Mouse (Mus musculus) MEL (cell line): Measurements from ENCODE around the gene Syn3. TPM values are rescaled to one million over a fixed set of nuclear protein-coding genes. Genes with fewer than 3 reads are reported as not detected.

ENCODE experiments used
- DNase-seq: peaks from one replicate; pipeline ENCODE4 v3.0.0; 2011; ENCODE audit warnings: low read depth, low spot score
- H3K27ac ChIP-seq: 2 replicates; pipeline ENCODE4 v1.5.1; 2012; ENCODE audit warnings: low read depth, mild to moderate bottlenecking, control low read depth, low read length, moderate library complexity; ENCODE audit not compliant: control insufficient read depth
- H3K27me3 ChIP-seq, 2 experiments: fragments of 150-350 bp in 1 of 2; sonication (generic) in 1 of 2; 2 replicates each; pipeline ENCODE4 v1.6.1; 2012; ENCODE audit warnings: low read length in 2 of 2, mild to moderate bottlenecking in 2 of 2, improper control_type of control experiment in 1 of 2, moderate library complexity in 1 of 2; ENCODE audit not compliant: insufficient read depth in 2 of 2, control insufficient read depth in 1 of 2
- H3K36me3 ChIP-seq, 2 experiments: 2 replicates each; pipeline ENCODE4 v1.6.1; 2012 to 2014; ENCODE audit warnings: low read length in 2 of 2, improper control_type of control experiment in 1 of 2, inconsistent platforms in 1 of 2, mild to moderate bottlenecking in 1 of 2; ENCODE audit not compliant: insufficient read depth in 2 of 2, control insufficient read depth in 1 of 2
- H3K4me1 ChIP-seq, 2 experiments: fragments of 150-350 bp in 1 of 2; sonication (generic) in 1 of 2; 2 replicates each; pipeline ENCODE4 v1.6.1; 2012; ENCODE audit warnings: low read length in 2 of 2, improper control_type of control experiment in 1 of 2, mild to moderate bottlenecking in 1 of 2; ENCODE audit not compliant: insufficient read depth in 2 of 2, control insufficient read depth in 1 of 2
- H3K4me3 ChIP-seq, 2 experiments: fragments of 150-350 bp in 1 of 2; sonication (generic) in 1 of 2; 2 replicates each; pipeline ENCODE4 v1.5.1; 2012; ENCODE audit warnings: low read depth in 2 of 2, low read length in 2 of 2, mild to moderate bottlenecking in 2 of 2, moderate library complexity in 2 of 2, control low read depth in 1 of 2, improper control_type of control experiment in 1 of 2; ENCODE audit not compliant: control insufficient read depth in 1 of 2, insufficient read depth in 1 of 2
- H3K79me2 ChIP-seq: 2 replicates; pipeline ENCODE4 v1.6.1; 2012; ENCODE audit warnings: mild to moderate bottlenecking, low read length, moderate library complexity; ENCODE audit not compliant: control insufficient read depth, poor library complexity, insufficient read depth
- H3K9ac ChIP-seq: 2 replicates; pipeline ENCODE4 v1.6.1; 2012; ENCODE audit warnings: low read depth, mild to moderate bottlenecking, control low read depth, low read length, moderate library complexity; ENCODE audit not compliant: control insufficient read depth, poor library complexity, severe bottlenecking
- H3K9me3 ChIP-seq: fragments of 150-350 bp; sonication (generic); replicated peaks from 2 replicates; pipeline ENCODE4 v1.6.1; 2012; ENCODE audit warnings: mild to moderate bottlenecking, low read length, improper control_type of control experiment, moderate library complexity; ENCODE audit not compliant: insufficient read depth
- BHLHE40 ChIP-seq: IDR thresholded peaks from 2 replicates; pipeline ENCODE4 v1.6.1; 2012; ENCODE audit warnings: low read depth, mild to moderate bottlenecking, inconsistent platforms, low read length, improper control_type of control experiment, borderline replicate concordance
- CHD2 ChIP-seq: IDR thresholded peaks from 2 replicates; pipeline ENCODE4 v1.6.1; 2011; ENCODE audit warnings: low read length, improper control_type of control experiment
- CTCF ChIP-seq, 3 experiments: IDR thresholded peaks in 2 of 3; conservative IDR thresholded peaks in 1 of 3; 2 replicates each; pipeline ENCODE4 v1.5.1; 2011 to 2012; ENCODE audit warnings: low read length in 3 of 3, low read depth in 2 of 3, mild to moderate bottlenecking in 2 of 3, improper control_type of control experiment in 1 of 3, inconsistent platforms in 1 of 3, mixed read lengths in 1 of 3, moderate library complexity in 1 of 3; ENCODE audit not compliant: control insufficient read depth in 1 of 3, insufficient read depth in 1 of 3, poor library complexity in 1 of 3, severe bottlenecking in 1 of 3
- E2F4 ChIP-seq: IDR thresholded peaks from 2 replicates; pipeline ENCODE4 v1.6.1; 2011; ENCODE audit warnings: low read depth, low read length, improper control_type of control experiment, borderline replicate concordance
- ELF1 ChIP-seq: IDR thresholded peaks from 2 replicates; pipeline ENCODE4 v1.6.1; 2014; ENCODE audit warnings: low read depth, mild to moderate bottlenecking, inconsistent platforms, low read length, improper control_type of control experiment, moderate library complexity
- EP300 ChIP-seq, 2 experiments: IDR thresholded peaks; 2 replicates each; pipeline ENCODE4 v1.6.1; 2011; ENCODE audit warnings: improper control_type of control experiment in 2 of 2, low read length in 2 of 2, low read depth in 1 of 2, mild to moderate bottlenecking in 1 of 2
- ETS1 ChIP-seq: IDR thresholded peaks from 2 replicates; pipeline ENCODE4 v1.6.1; 2012; ENCODE audit warnings: low read depth, mild to moderate bottlenecking, inconsistent platforms, low read length, improper control_type of control experiment, moderate library complexity
- GATA1 ChIP-seq: IDR thresholded peaks from 2 replicates; pipeline ENCODE4 v1.6.1; 2011; ENCODE audit warnings: low read depth, low read length, improper control_type of control experiment
- JUND ChIP-seq: IDR thresholded peaks from 2 replicates; pipeline ENCODE4 v1.6.1; 2011; ENCODE audit warnings: low read depth, mild to moderate bottlenecking, improper control_type of control experiment, low read length
- KAT2A ChIP-seq: conservative IDR thresholded peaks from 2 replicates; pipeline ENCODE4 v1.6.1; 2012; ENCODE audit warnings: low read depth, low read length, improper control_type of control experiment, inconsistent platforms
- MAFK ChIP-seq: IDR thresholded peaks from 2 replicates; pipeline ENCODE4 v1.6.1; 2011; ENCODE audit warnings: low read depth, mild to moderate bottlenecking, low read length, improper control_type of control experiment, borderline replicate concordance
- MAZ ChIP-seq: IDR thresholded peaks from 2 replicates; pipeline ENCODE4 v1.6.1; 2012; ENCODE audit warnings: low read depth, mild to moderate bottlenecking, inconsistent platforms, low read length, improper control_type of control experiment
- MYB ChIP-seq: IDR thresholded peaks from 2 replicates; pipeline ENCODE4 v1.6.1; 2011; ENCODE audit warnings: mild to moderate bottlenecking, low read depth, low read length, improper control_type of control experiment
- MYC ChIP-seq: IDR thresholded peaks from 2 replicates; pipeline ENCODE4 v1.6.1; 2011; ENCODE audit warnings: low read depth, mild to moderate bottlenecking, low read length, improper control_type of control experiment, moderate library complexity
- NELFE ChIP-seq: IDR thresholded peaks from 2 replicates; pipeline ENCODE4 v1.6.1; 2011; ENCODE audit warnings: low read depth, low read length, improper control_type of control experiment
- NRF1 ChIP-seq: IDR thresholded peaks from 2 replicates; pipeline ENCODE4 v1.6.1; 2014; ENCODE audit warnings: low read depth, mild to moderate bottlenecking, inconsistent platforms, low read length, improper control_type of control experiment, moderate library complexity; ENCODE audit not compliant: poor library complexity, insufficient read depth, severe bottlenecking
- POLR2A ChIP-seq, 2 experiments: IDR thresholded peaks; 2 replicates each; pipeline ENCODE4 v1.6.1; 2011 to 2012; ENCODE audit warnings: low read length in 2 of 2, mild to moderate bottlenecking in 2 of 2, control low read depth in 1 of 2, improper control_type of control experiment in 1 of 2, low read depth in 1 of 2, moderate library complexity in 1 of 2; ENCODE audit not compliant: control insufficient read depth in 1 of 2, insufficient read depth in 1 of 2, poor library complexity in 1 of 2
- POLR2AphosphoS2 ChIP-seq: IDR thresholded peaks from 2 replicates; pipeline ENCODE4 v1.6.1; 2011; ENCODE audit warnings: low read length, improper control_type of control experiment
- POLR2AphosphoS5 ChIP-seq: IDR thresholded peaks from 2 replicates; pipeline ENCODE4 v1.6.1; 2012; ENCODE audit warnings: low read depth, borderline replicate concordance, mild to moderate bottlenecking, inconsistent platforms, low read length, moderate library complexity, mixed read lengths
- RAD21 ChIP-seq: IDR thresholded peaks from 2 replicates; pipeline ENCODE4 v1.6.1; 2011; ENCODE audit warnings: mild to moderate bottlenecking, low read depth, low read length, improper control_type of control experiment
- SIN3A ChIP-seq: IDR thresholded peaks from 2 replicates; pipeline ENCODE4 v1.6.1; 2012; ENCODE audit warnings: low read length, improper control_type of control experiment, inconsistent platforms
- TAL1 ChIP-seq: IDR thresholded peaks from 2 replicates; pipeline ENCODE4 v1.6.1; 2012; ENCODE audit warnings: mild to moderate bottlenecking, inconsistent platforms, low read length, moderate library complexity, mixed read lengths
- TBP ChIP-seq: IDR thresholded peaks from 2 replicates; pipeline ENCODE4 v1.8.0; 2011; ENCODE audit warnings: low read depth, low read length, improper control_type of control experiment
- TCF12 ChIP-seq: IDR thresholded peaks from 2 replicates; pipeline ENCODE4 v1.6.1; 2014; ENCODE audit warnings: low read depth, mild to moderate bottlenecking, inconsistent platforms, low read length, improper control_type of control experiment, moderate library complexity
- UBTF ChIP-seq: IDR thresholded peaks from 2 replicates; pipeline ENCODE4 v1.6.1; 2012; ENCODE audit warnings: low read depth, mild to moderate bottlenecking, inconsistent platforms, low read length, improper control_type of control experiment, moderate library complexity, borderline replicate concordance; ENCODE audit not compliant: insufficient read depth
- USF1 ChIP-seq: IDR thresholded peaks from 2 replicates; pipeline ENCODE4 v1.6.1; 2014; ENCODE audit warnings: low read depth, mild to moderate bottlenecking, inconsistent platforms, low read length, improper control_type of control experiment, moderate library complexity
- ZC3H11A ChIP-seq: IDR thresholded peaks from 2 replicates; pipeline ENCODE4 v1.6.1; 2012; ENCODE audit warnings: low read depth, mild to moderate bottlenecking, inconsistent platforms, low read length, improper control_type of control experiment
- ZMIZ1 ChIP-seq: IDR thresholded peaks from 2 replicates; pipeline ENCODE4 v1.6.1; 2012; ENCODE audit warnings: low read depth, mild to moderate bottlenecking, inconsistent platforms, low read length, improper control_type of control experiment, moderate library complexity
- ZNF384 ChIP-seq: IDR thresholded peaks from 2 replicates; pipeline ENCODE4 v1.6.1; 2012; ENCODE audit warnings: low read depth, mild to moderate bottlenecking, inconsistent platforms, low read length, improper control_type of control experiment
- polyA plus RNA-seq, 2 experiments: library from polyadenylated mRNA; stranded (reverse) in 1 of 2; unstranded in 1 of 2; fragments of >175 nt in 1 of 2; fragments of >200 nt in 1 of 2; gene quantifications; 2 replicates each; pipeline versions ENCODE4 v1.2.1 to v1.2.4; 2012; ENCODE audit warnings: low replicate concordance in 2 of 2, low read depth in 1 of 2; ENCODE audit not compliant: insufficient read length in 2 of 2, insufficient read depth in 1 of 2, missing spikeins in 1 of 2
- total RNA-seq: library from RNA; depleted of rRNA; stranded (reverse); fragments of 300-350 nt; gene quantifications from 2 replicates; pipeline ENCODE4 v1.2.3, GENCODE M21; 2012

The Syn3 gene
- total and polyA plus RNA-seq, 3 experiments, result 0.06 TPM; not detected in 2

DNA sequence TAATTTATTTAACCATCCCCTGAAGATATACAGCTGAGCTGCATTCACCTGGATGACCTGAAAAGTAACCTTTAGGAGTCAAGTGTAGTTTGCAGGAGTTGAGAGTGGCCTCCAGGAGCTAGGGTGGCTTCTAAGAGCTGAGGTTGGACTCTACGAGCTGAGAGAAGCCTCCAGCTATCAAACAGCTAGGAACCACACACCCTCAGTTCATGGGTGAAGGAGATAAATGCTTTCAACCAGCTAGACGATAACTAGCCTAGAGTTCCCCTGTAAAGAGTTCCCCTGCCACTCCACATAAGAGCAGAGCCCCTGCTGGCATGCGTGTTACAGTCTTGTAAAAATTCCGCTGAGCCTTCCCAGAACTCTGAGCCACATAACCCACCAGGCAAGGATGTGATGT lies 129.3 kb downstream of the Syn3 start:
- no peak for DNase-seq
- H3K36me3 ChIP-seq, result no peaks in the 10 kb centered on the region
- no peaks in the 10 kb centered on the region for H3K4me1 ChIP-seq
- H3K79me2 ChIP-seq, result no peaks in the 10 kb centered on the region
- TF ChIP-seq MAZ (no peak), NELFE (no peak), ETS1 (no peak), ZNF384 (no peak), MAFK (no peak), JUND (no peak), BHLHE40 (no peak), KAT2A (no peak), NRF1 (no peak), POLR2AphosphoS5 (no peak), ZC3H11A (no peak), RAD21 (no peak), USF1 (no peak), TBP (no peak), CTCF (IDR thresholded peaks at IDR 0.05 in 2 of 3, conservative IDR thresholded peaks at IDR 0.05 in 1 of 3; ENCODE audit: control insufficient read depth in 1 of 3, insufficient read depth in 1 of 3, low read depth in 2 of 3, low read length in 3 of 3, poor library complexity in 1 of 3, severe bottlenecking in 1 of 3) (no peak), MYC (no peak), EP300 (IDR thresholded peaks at IDR 0.05; ENCODE audit: low read depth in 1 of 2, low read length in 2 of 2) (no peak), SIN3A (no peak), CHD2 (no peak)
- H3K27me3 ChIP-seq, result no peaks in the 10 kb centered on the region
- no peaks in the 10 kb centered on the region for H3K9me3 ChIP-seq
- no peak overlapping the region for H3K9ac ChIP-seq
- no peak overlapping the region for H3K4me3 ChIP-seq
- H3K27ac ChIP-seq, result no peak overlapping the region

GRCm38 (mm10) chr10:86368811-86369210 lies 129.9 kb downstream of the Syn3 start:
- Histone ChIP-seq H3K27me3 (no peaks in the 10 kb centered on the region), H3K9me3 (no peaks in the 10 kb centered on the region), H3K4me1 (no peaks in the 10 kb centered on the region), H3K4me3 (no peak overlapping the region), H3K79me2 (no peaks in the 10 kb centered on the region), H3K9ac (no peak overlapping the region), H3K27ac (no peak overlapping the region), H3K36me3 (no peaks in the 10 kb centered on the region)
- TF ChIP-seq JUND (no peak), TCF12 (no peak), TAL1 (no peak), POLR2A (IDR thresholded peaks at IDR 0.05; ENCODE audit: control insufficient read depth in 1 of 2, insufficient read depth in 1 of 2, low read depth in 1 of 2, low read length in 2 of 2, poor library complexity in 1 of 2) (no peak), TBP (no peak), MAZ (no peak), UBTF (no peak), E2F4 (no peak), EP300 (IDR thresholded peaks at IDR 0.05; ENCODE audit: low read depth in 1 of 2, low read length in 2 of 2) (no peak), MYB (no peak), USF1 (no peak), NRF1 (no peak), SIN3A (no peak), GATA1 (no peak), MAFK (no peak), ZNF384 (no peak), POLR2AphosphoS5 (no peak), ELF1 (no peak), ZMIZ1 (no peak), POLR2AphosphoS2 (no peak)
- no peak for DNase-seq
